Mouse (Mus musculus) testis, adult 2 months (tissue): ENCODE measurements at regions not wholly inside any gene's neighbourhood (a gene's known extent, or its start where the extent isn't known, plus 50 kb on each side); places are given as distances from the start of the nearest gene placed in this dataset.

ENCODE experiments used
- CTCF ChIP-seq: fragments of 200-500 bp; IDR thresholded peaks from 2 replicates; pipeline ENCODE4 v1.5.1; 2012; ENCODE audit warnings: low read depth, mild to moderate bottlenecking, inconsistent platforms, low read length, moderate library complexity; ENCODE audit not compliant: control insufficient read depth, insufficient read depth, insufficient replicate concordance
- POLR2A ChIP-seq: fragments of 200-500 bp; IDR thresholded peaks from 2 replicates; pipeline ENCODE4 v1.6.1; 2012; ENCODE audit warnings: low read depth, mild to moderate bottlenecking, inconsistent platforms, low read length, moderate library complexity; ENCODE audit not compliant: control insufficient read depth

- TF ChIP-seq CTCF (no peak), POLR2A (no peak)
These were observed 184.0 kb upstream of the Bcl6 start for GRCm38 (mm10) chr16:24172653-24173052.
